Mouse (Mus musculus) limb, embryonic 11.5 days (tissue): ENCODE measurements at regions not wholly inside any gene's neighbourhood (a gene's known extent, or its start where the extent isn't known, plus 50 kb on each side); places are given as distances from the start of the nearest gene placed in this dataset.

Experiments
- ATAC-seq: fragments of 200-750 bp; cut with Nextera tagmentation; 2 replicates; pipeline ENCODE4 v1.8.0; 2017; ENCODE audit warnings: low read depth; ENCODE audit not compliant: insufficient number of reproducible peaks, low FRiP score, low TSS enrichment
- DNase-seq: peaks from one replicate; pipeline ENCODE4 v3.0.0-alpha.2; 2015; ENCODE audit warnings: low spot score
- H3K27ac ChIP-seq: fragments of 300-500 bp; sonication (generic); replicated peaks from 2 replicates; pipeline ENCODE4 v1.5.1; 2014; ENCODE audit warnings: low read depth, mild to moderate bottlenecking, low read length
- H3K27me3 ChIP-seq: fragments of 300-500 bp; sonication (generic); 2 replicates; pipeline ENCODE4 v1.6.1; 2014; ENCODE audit warnings: mild to moderate bottlenecking, low read length, mixed read lengths; ENCODE audit not compliant: control insufficient read depth, insufficient read depth
- H3K36me3 ChIP-seq: fragments of 300-500 bp; sonication (generic); 2 replicates; pipeline ENCODE4 v1.6.1; 2014; ENCODE audit warnings: mild to moderate bottlenecking, low read length, moderate library complexity, mixed read lengths; ENCODE audit not compliant: control insufficient read depth, insufficient read depth
- H3K4me1 ChIP-seq: fragments of 300-500 bp; sonication (generic); 2 replicates; pipeline ENCODE4 v1.6.1; 2014; ENCODE audit warnings: low read length, mixed read lengths; ENCODE audit not compliant: control insufficient read depth, insufficient read depth
- H3K4me2 ChIP-seq: fragments of 300-500 bp; sonication (generic); 2 replicates; pipeline ENCODE4 v1.6.1; 2014; ENCODE audit warnings: low read depth, mild to moderate bottlenecking, moderate library complexity; ENCODE audit not compliant: severe bottlenecking
- H3K4me3 ChIP-seq: fragments of 300-500 bp; sonication (generic); 2 replicates; pipeline ENCODE4 v1.5.1; 2014; ENCODE audit warnings: low read depth, low read length
- H3K9ac ChIP-seq: fragments of 300-500 bp; sonication (generic); 2 replicates; pipeline ENCODE4 v1.6.1; 2014; ENCODE audit warnings: mild to moderate bottlenecking, low read length
- H3K9me3 ChIP-seq: fragments of 300-500 bp; sonication (generic); 2 replicates; pipeline ENCODE4 v1.6.1; 2016; ENCODE audit warnings: low read length; ENCODE audit not compliant: control insufficient read depth
- WGBS: fragments of 180-500 bp; shearing (Covaris S2); extraction: QIAGEN DNeasy Blood & Tissue Kit; methylation state at CpG from one replicate; pipeline ENCODE4 v1.1.7; 2014; 5-methylcytosine and 5-hydroxymethylcytosine counted together

- Histone ChIP-seq H3K27me3 (no peaks in the 10 kb centered on the region), H3K4me1 (no peaks in the 10 kb centered on the region), H3K4me3 (no peak overlapping the region), H3K9ac (no peak overlapping the region), H3K36me3 (no peaks in the 10 kb centered on the region), H3K4me2 (no peak overlapping the region), H3K9me3 (no peaks in the 10 kb centered on the region), H3K27ac (no peak overlapping the region)
- ATAC-seq (no peak), DNase-seq (no peak)
- 82% methylated on average over 5 of the region's 5 CpGs for WGBS
Observed at GRCm38 (mm10) chr4:54704696-54705095, 240.2 kb upstream of the Zfp462 start.

- Histone ChIP-seq H3K27ac (no peak overlapping the region), H3K4me3 (no peak overlapping the region), H3K9ac (no peak overlapping the region), H3K9me3 (no peaks in the 10 kb centered on the region), H3K4me2 (no peak overlapping the region), H3K27me3 (no peaks in the 10 kb centered on the region), H3K36me3 (no peaks in the 10 kb centered on the region), H3K4me1 (no peaks in the 10 kb centered on the region)
- no peak for DNase-seq
- no peak for ATAC-seq
Observed at GRCm38 (mm10) chr4:54709751-54710150, 235.1 kb upstream of the Zfp462 start.

- ATAC-seq = peak; percentile 39; the same call in 1 of the 2 replicates
- 65% methylated on average over 3 of the region's 3 CpGs for WGBS
Observed at GRCm38 (mm10) chr4:54712929-54713328, 231.9 kb upstream of the Zfp462 start.

GRCm38 (mm10) chr4:54714612-54715342 lies 230.1 kb upstream of the Zfp462 start:
- ATAC-seq (no peak), DNase-seq (no peak)
- no peaks in the 10 kb centered on the region for H3K9me3 ChIP-seq
- no peak overlapping the region for H3K4me2 ChIP-seq
- H3K27me3 ChIP-seq = no peaks in the 10 kb centered on the region
- no peaks in the 10 kb centered on the region for H3K4me1 ChIP-seq
- whole genome bisulfite sequencing = 81% methylated on average over 9 of the region's 9 CpGs
- no peak overlapping the region for H3K4me3 ChIP-seq
- H3K9ac ChIP-seq = no peak overlapping the region
- no peaks in the 10 kb centered on the region for H3K36me3 ChIP-seq
- no peak overlapping the region for H3K27ac ChIP-seq

More at GRCm38 (mm10) chr4:54712929-54713328, 231.9 kb upstream of the Zfp462 start:
- Histone ChIP-seq H3K4me3 (no peak overlapping the region), H3K27ac (no peak overlapping the region), H3K4me1 (no peaks in the 10 kb centered on the region), H3K9me3 (no peaks in the 10 kb centered on the region), H3K9ac (no peak overlapping the region), H3K4me2 (no peak overlapping the region), H3K27me3 (no peaks in the 10 kb centered on the region), H3K36me3 (no peaks in the 10 kb centered on the region)
- DNase-seq = no peak

GRCm38 (mm10) chr4:54718083-54718482 lies 226.8 kb upstream of the Zfp462 start:
- Histone ChIP-seq H3K27ac (no peak overlapping the region), H3K4me1 (no peaks in the 10 kb centered on the region), H3K4me2 (no peak overlapping the region), H3K27me3 (no peaks in the 10 kb centered on the region), H3K4me3 (no peak overlapping the region), H3K36me3 (no peaks in the 10 kb centered on the region), H3K9ac (no peak overlapping the region), H3K9me3 (no peaks in the 10 kb centered on the region)
- 69% methylated on average over 1 of the region's 1 CpGs for WGBS
- DNase-seq = no peak
- no peak for ATAC-seq

GRCm38 (mm10) chr4:54739001-54739400 lies 205.8 kb upstream of the Zfp462 start:
- ATAC-seq (no peak), DNase-seq (no peak)
- H3K4me1 ChIP-seq = no peaks in the 10 kb centered on the region
- no peak overlapping the region for H3K9ac ChIP-seq
- H3K4me2 ChIP-seq = no peak overlapping the region
- no peaks in the 10 kb centered on the region for H3K27me3 ChIP-seq
- no peaks in the 10 kb centered on the region for H3K36me3 ChIP-seq
- 76% methylated on average over 5 of the region's 5 CpGs for WGBS
- no peaks in the 10 kb centered on the region for H3K9me3 ChIP-seq
- H3K4me3 ChIP-seq = no peak overlapping the region
- no peak overlapping the region for H3K27ac ChIP-seq

- DNase-seq (no peak), ATAC-seq (no peak)
- Histone ChIP-seq H3K9me3 (no peaks in the 10 kb centered on the region), H3K4me3 (no peak overlapping the region), H3K4me1 (no peaks in the 10 kb centered on the region), H3K4me2 (no peak overlapping the region), H3K36me3 (no peaks in the 10 kb centered on the region), H3K27me3 (no peaks in the 10 kb centered on the region), H3K9ac (no peak overlapping the region), H3K27ac (no peak overlapping the region)
- WGBS = 83% methylated on average over 2 of the region's 2 CpGs
Observed at GRCm38 (mm10) chr4:54751458-54751857, 193.4 kb upstream of the Zfp462 start.

GRCm38 (mm10) chr4:54756441-54756840 lies 188.4 kb upstream of the Zfp462 start:
- H3K27me3 ChIP-seq = no peaks in the 10 kb centered on the region
- no peaks in the 10 kb centered on the region for H3K9me3 ChIP-seq
- no peak overlapping the region for H3K9ac ChIP-seq
- H3K4me2 ChIP-seq = no peak overlapping the region
- H3K36me3 ChIP-seq = no peaks in the 10 kb centered on the region
- DNase-seq (no peak), ATAC-seq (no peak)
- H3K27ac ChIP-seq = no peak overlapping the region
- no peak overlapping the region for H3K4me3 ChIP-seq
- 85% methylated on average over 4 of the region's 4 CpGs for WGBS
- H3K4me1 ChIP-seq = peaks cover 10% of the 10 kb centered on the region; the same call in 1 of the 2 replicates
